Mouse (Mus musculus) G1E (cell line): ENCODE results near the gene Clp1.

Source experiments
- CTCF ChIP-seq: IDR thresholded peaks from 2 replicates; pipeline ENCODE4 v1.5.1; 2012; ENCODE audit warnings: low read depth, low read length, inconsistent platforms, mixed read lengths
- GATA1 ChIP-seq: IDR thresholded peaks from 2 replicates; pipeline ENCODE4 v1.6.1; 2012; ENCODE audit warnings: borderline replicate concordance, low read length, inconsistent platforms, mixed read lengths
- GATA2 ChIP-seq: IDR thresholded peaks from 2 replicates; pipeline ENCODE4 v1.6.1; 2012; ENCODE audit warnings: low read depth, low read length, inconsistent platforms, borderline replicate concordance
- POLR2AphosphoS5 ChIP-seq: IDR thresholded peaks from 2 replicates; pipeline ENCODE4 v1.6.1; 2012; ENCODE audit warnings: low read depth, low read length, inconsistent platforms; ENCODE audit not compliant: insufficient replicate concordance
- TAL1 ChIP-seq: conservative IDR thresholded peaks from 2 replicates; pipeline ENCODE4 v1.6.1; 2012; ENCODE audit warnings: low read depth, low read length, inconsistent platforms, mixed read lengths

DNA sequence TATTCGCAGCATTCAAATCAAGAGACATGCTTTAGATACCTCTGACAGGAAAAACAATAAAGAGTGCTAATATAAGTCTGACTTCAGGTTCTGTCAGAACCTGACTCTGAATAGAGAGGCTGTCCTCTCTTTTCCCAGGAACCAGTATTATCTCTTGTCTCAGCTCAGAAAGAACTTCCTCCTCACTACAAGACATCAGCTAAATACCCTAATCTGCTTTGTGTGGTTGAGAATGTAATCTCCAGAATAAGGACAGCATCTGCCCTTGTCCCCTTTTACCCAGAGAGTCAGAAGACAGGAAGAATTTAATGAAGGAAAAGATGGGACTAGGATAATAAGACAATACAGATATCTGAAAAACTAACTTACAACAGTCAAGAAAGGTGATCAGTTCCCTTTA, 23.7 kb downstream of the Clp1 start:
- TF ChIP-seq CTCF: no peak
- no peak for TF ChIP-seq GATA1
- no peak for TF ChIP-seq TAL1
- no peak for TF ChIP-seq GATA2
- no peak for TF ChIP-seq POLR2AphosphoS5
